Mouse (Mus musculus): Measurements from ENCODE around the gene Rpl10l.

Gene Rpl10l

DNA sequence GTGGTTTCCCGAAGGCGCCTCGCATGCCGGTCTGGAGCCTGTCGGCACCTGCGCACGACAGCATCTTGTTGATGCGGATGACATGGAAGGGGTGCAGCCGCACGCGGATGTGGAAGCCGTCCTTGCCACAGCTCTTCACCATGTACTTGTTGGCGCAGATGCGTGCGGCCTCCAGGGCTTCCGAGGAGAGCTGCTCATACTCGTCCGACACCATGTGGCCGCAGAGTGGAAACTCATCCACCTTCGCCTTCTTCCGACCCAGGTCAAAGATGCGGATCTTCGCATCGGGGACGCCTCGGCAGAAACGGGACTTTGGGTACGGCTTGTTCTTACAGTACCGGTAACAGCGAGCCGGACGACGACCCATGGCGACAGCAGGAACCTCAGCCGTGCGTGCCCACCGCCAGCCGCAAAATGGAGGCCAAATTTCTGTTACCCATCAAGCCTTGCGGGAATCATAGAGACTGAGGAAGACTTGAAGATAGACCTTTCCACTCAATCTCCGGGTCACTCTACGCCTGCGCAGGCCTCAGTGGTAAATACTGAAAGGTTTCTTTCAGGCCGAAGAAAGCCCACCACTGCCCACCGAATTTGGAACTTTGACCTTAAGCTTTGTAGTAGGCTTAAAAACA, at the start of gene Rpl10l:
Rpl10l (minus strand) TSS at position 411 of the 632 bp plus-strand sequence.
- DNase-seq (ENCODE audit: low spot score): no peak

GRCm38 (mm10) chr12:66275890-66276289, 8.3 kb downstream of the Rpl10l start:
- no peak for DNase-seq (ENCODE audit: low spot score)

- no peak for DNase-seq (ENCODE audit: low spot score)
Measured at GRCm38 (mm10) chr12:66245461-66246099, 38.6 kb downstream of the Rpl10l start.

DNA sequence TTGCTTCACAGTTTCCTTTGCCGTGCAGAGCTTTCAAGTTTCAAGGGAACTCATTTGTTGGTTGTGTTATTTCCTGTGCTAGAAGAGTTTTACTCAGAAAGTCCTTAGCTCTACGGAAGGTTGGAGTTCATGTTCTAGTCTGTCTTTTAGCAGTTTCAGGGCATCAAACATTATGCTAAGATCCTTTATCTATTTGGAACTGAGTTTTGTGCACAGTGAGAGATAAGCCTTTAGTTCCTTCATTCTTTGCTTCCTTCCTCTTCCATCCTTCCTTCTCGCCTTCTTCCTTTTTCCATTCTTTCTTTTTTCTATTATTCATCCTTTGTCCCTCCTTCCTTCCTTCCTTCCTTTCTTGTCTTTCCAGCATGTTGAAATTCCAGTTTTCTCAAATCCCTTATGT, 50.0 kb downstream of the Rpl10l start:
- no peak for DNase-seq (ENCODE audit: low spot score)
